Mouse (Mus musculus): ENCODE results near the gene Ubr2.

DNA sequence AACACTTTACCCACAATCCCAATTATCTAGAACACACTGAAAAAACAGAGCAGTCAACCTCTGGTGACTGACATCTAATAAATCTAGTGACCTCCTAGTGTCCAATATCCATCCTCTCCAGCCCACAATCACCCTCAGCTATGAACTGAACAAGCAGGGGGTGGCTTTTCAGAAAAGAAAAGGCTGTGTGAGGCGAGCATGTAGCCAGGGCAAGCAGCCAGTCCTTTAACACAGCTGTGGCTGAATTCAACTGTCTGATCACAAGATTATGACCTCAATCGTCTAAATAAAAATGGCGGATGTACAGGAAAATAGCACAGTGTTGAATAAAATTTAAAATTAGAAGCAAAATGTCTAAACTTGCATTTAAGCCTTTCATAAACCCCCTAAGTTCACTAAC is 22.7 kb downstream of the Ubr2 start:
- TF ChIP-seq CTCF (IDR thresholded peaks at IDR 0.05; ENCODE audit: low read depth, low read length) = no peak
- TF ChIP-seq POLR2A (IDR thresholded peaks at IDR 0.05; ENCODE audit: insufficient read depth, low read length) = no peak
